Mouse (Mus musculus): ENCODE data around the gene Ankrd44. TPM values are rescaled to one million over a fixed set of nuclear protein-coding genes. Genes with fewer than 3 reads are reported as not detected.

Ankrd44 gene
- polyA plus RNA-seq, 1 experiment: 18.6 TPM

GRCm38 (mm10) chr1:54860361-54860760 is 65.8 kb downstream of the Ankrd44 start:
- WGBS: 90% methylated on average over 5 of the region's 5 CpGs
- no peak overlapping the region for H3K4me3 ChIP-seq (replicated peaks; ENCODE audit: insufficient read depth, low read depth, low read length)

GRCm38 (mm10) chr1:54859876-54860275 is 66.3 kb downstream of the Ankrd44 start:
- no peak overlapping the region for H3K4me3 ChIP-seq (replicated peaks; ENCODE audit: insufficient read depth, low read depth, low read length)
- no peaks in the 10 kb centered on the region for H3K27me3 ChIP-seq (ENCODE audit: control insufficient read depth, insufficient read depth, low read length)
- TF ChIP-seq CTCF (IDR thresholded peaks at IDR 0.05; ENCODE audit: borderline replicate concordance, insufficient read depth, low read depth, low read length) (no peak), POLR2A (IDR thresholded peaks at IDR 0.05; ENCODE audit: borderline replicate concordance, insufficient read depth, low read length) (no peak)
- no peak overlapping the region for H3K27ac ChIP-seq (ENCODE audit: insufficient read depth, low read length)
- DNase-seq: no peak
- H3K4me1 ChIP-seq (ENCODE audit: control insufficient read depth, insufficient read depth, low read length): no peaks in the 10 kb centered on the region

More at GRCm38 (mm10) chr1:54860361-54860760, 65.8 kb downstream of the Ankrd44 start:
- no peak for DNase-seq
- Histone ChIP-seq H3K27me3 (ENCODE audit: control insufficient read depth, insufficient read depth, low read length) (no peaks in the 10 kb centered on the region), H3K27ac (ENCODE audit: insufficient read depth, low read length) (no peak overlapping the region), H3K4me1 (ENCODE audit: control insufficient read depth, insufficient read depth, low read length) (peaks cover under 1% of the 10 kb centered on the region; the same call in 1 of the 2 replicates)
- no peak for TF ChIP-seq CTCF (IDR thresholded peaks at IDR 0.05; ENCODE audit: borderline replicate concordance, insufficient read depth, low read depth, low read length)
- TF ChIP-seq POLR2A (IDR thresholded peaks at IDR 0.05; ENCODE audit: borderline replicate concordance, insufficient read depth, low read length): no peak

GRCm38 (mm10) chr1:54858898-54859297 is 67.3 kb downstream of the Ankrd44 start:
- DNase-seq: no peak
- H3K27ac ChIP-seq (ENCODE audit: insufficient read depth, low read length): no peak overlapping the region
- no peaks in the 10 kb centered on the region for H3K27me3 ChIP-seq (ENCODE audit: control insufficient read depth, insufficient read depth, low read length)
- TF ChIP-seq POLR2A (IDR thresholded peaks at IDR 0.05; ENCODE audit: borderline replicate concordance, insufficient read depth, low read length) (no peak), CTCF (IDR thresholded peaks at IDR 0.05; ENCODE audit: borderline replicate concordance, insufficient read depth, low read depth, low read length) (no peak)
- no peak overlapping the region for H3K4me3 ChIP-seq (replicated peaks; ENCODE audit: insufficient read depth, low read depth, low read length)
- 95% methylated on average over 2 of the region's 2 CpGs for WGBS
- no peaks in the 10 kb centered on the region for H3K4me1 ChIP-seq (ENCODE audit: control insufficient read depth, insufficient read depth, low read length)

GRCm38 (mm10) chr1:54856502-54856901 is 69.7 kb downstream of the Ankrd44 start:
- DNase-seq: no peak
- Histone ChIP-seq H3K4me3 (replicated peaks; ENCODE audit: insufficient read depth, low read depth, low read length) (no peak overlapping the region), H3K27me3 (ENCODE audit: control insufficient read depth, insufficient read depth, low read length) (no peaks in the 10 kb centered on the region), H3K27ac (ENCODE audit: insufficient read depth, low read length) (no peak overlapping the region), H3K4me1 (ENCODE audit: control insufficient read depth, insufficient read depth, low read length) (no peaks in the 10 kb centered on the region)
- 97% methylated on average over 7 of the region's 7 CpGs for WGBS
- TF ChIP-seq CTCF (IDR thresholded peaks at IDR 0.05; ENCODE audit: borderline replicate concordance, insufficient read depth, low read depth, low read length) (no peak), POLR2A (IDR thresholded peaks at IDR 0.05; ENCODE audit: borderline replicate concordance, insufficient read depth, low read length) (no peak)

- no peak overlapping the region for H3K4me3 ChIP-seq (replicated peaks; ENCODE audit: insufficient read depth, low read depth, low read length)
- H3K27ac ChIP-seq (ENCODE audit: insufficient read depth, low read length): no peak overlapping the region
- 89% methylated on average over 3 of the region's 3 CpGs for WGBS
- TF ChIP-seq CTCF (IDR thresholded peaks at IDR 0.05; ENCODE audit: borderline replicate concordance, insufficient read depth, low read depth, low read length): no peak
- no peak for TF ChIP-seq POLR2A (IDR thresholded peaks at IDR 0.05; ENCODE audit: borderline replicate concordance, insufficient read depth, low read length)
- DNase-seq: no peak
- H3K4me1 ChIP-seq (ENCODE audit: control insufficient read depth, insufficient read depth, low read length): no peaks in the 10 kb centered on the region
- no peaks in the 10 kb centered on the region for H3K27me3 ChIP-seq (ENCODE audit: control insufficient read depth, insufficient read depth, low read length)
Observed at GRCm38 (mm10) chr1:54855970-54856369, 70.2 kb downstream of the Ankrd44 start.

- no peak for DNase-seq
- no peak for TF ChIP-seq POLR2A (IDR thresholded peaks at IDR 0.05; ENCODE audit: borderline replicate concordance, insufficient read depth, low read length)
- TF ChIP-seq CTCF (IDR thresholded peaks at IDR 0.05; ENCODE audit: borderline replicate concordance, insufficient read depth, low read depth, low read length): no peak
- no peak overlapping the region for H3K4me3 ChIP-seq (replicated peaks; ENCODE audit: insufficient read depth, low read depth, low read length)
- no peaks in the 10 kb centered on the region for H3K27me3 ChIP-seq (ENCODE audit: control insufficient read depth, insufficient read depth, low read length)
- WGBS: 93% methylated on average over 1 of the region's 1 CpGs
- no peak overlapping the region for H3K27ac ChIP-seq (ENCODE audit: insufficient read depth, low read length)
- no peaks in the 10 kb centered on the region for H3K4me1 ChIP-seq (ENCODE audit: control insufficient read depth, insufficient read depth, low read length)
Observed at GRCm38 (mm10) chr1:54854388-54854787, 71.8 kb downstream of the Ankrd44 start.

- no peak for DNase-seq
- H3K4me3 ChIP-seq (replicated peaks; ENCODE audit: insufficient read depth, low read depth, low read length): no peak overlapping the region
- TF ChIP-seq POLR2A (IDR thresholded peaks at IDR 0.05; ENCODE audit: borderline replicate concordance, insufficient read depth, low read length) (no peak), CTCF (IDR thresholded peaks at IDR 0.05; ENCODE audit: borderline replicate concordance, insufficient read depth, low read depth, low read length) (no peak)
- no peaks in the 10 kb centered on the region for H3K4me1 ChIP-seq (ENCODE audit: control insufficient read depth, insufficient read depth, low read length)
- no peak overlapping the region for H3K27ac ChIP-seq (ENCODE audit: insufficient read depth, low read length)
- WGBS: 67% methylated on average over 11 of the region's 11 CpGs
- no peaks in the 10 kb centered on the region for H3K27me3 ChIP-seq (ENCODE audit: control insufficient read depth, insufficient read depth, low read length)
Observed at GRCm38 (mm10) chr1:54853311-54854000, 72.7 kb downstream of the Ankrd44 start.

- TF ChIP-seq CTCF (IDR thresholded peaks at IDR 0.05; ENCODE audit: borderline replicate concordance, insufficient read depth, low read depth, low read length) (no peak), POLR2A (IDR thresholded peaks at IDR 0.05; ENCODE audit: borderline replicate concordance, insufficient read depth, low read length) (no peak)
- H3K27me3 ChIP-seq (ENCODE audit: control insufficient read depth, insufficient read depth, low read length): no peaks in the 10 kb centered on the region
- 70% methylated on average over 9 of the region's 9 CpGs for WGBS
- DNase-seq: no peak
- H3K27ac ChIP-seq (ENCODE audit: insufficient read depth, low read length): no peak overlapping the region
- no peak overlapping the region for H3K4me3 ChIP-seq (replicated peaks; ENCODE audit: insufficient read depth, low read depth, low read length)
- no peaks in the 10 kb centered on the region for H3K4me1 ChIP-seq (ENCODE audit: control insufficient read depth, insufficient read depth, low read length)
Observed at GRCm38 (mm10) chr1:54851610-54852009, 74.6 kb downstream of the Ankrd44 start.
